Mouse (Mus musculus) urinary bladder, postnatal 14 days (tissue): ENCODE results near the gene Tns1.
A peak's percentile ranks its signal among the peaks of the same experiment; 100 is the strongest.

Experiments used
- DNase-seq: peaks from one replicate; pipeline ENCODE4 v3.0.0; 2021; ENCODE audit warnings: low spot score

Tns1 gene

GRCm38 (mm10) chr1:74121821-74122576, 2.2 kb downstream of the Tns1 start:
- DNase-seq: peak; percentile 84

GRCm38 (mm10) chr1:74121138-74121537, 3.1 kb downstream of the Tns1 start:
- DNase-seq: no peak

GRCm38 (mm10) chr1:74119115-74119514, 5.1 kb downstream of the Tns1 start:
- DNase-seq: peak; percentile 58

GRCm38 (mm10) chr1:74117876-74118275, 6.4 kb downstream of the Tns1 start:
- no peak for DNase-seq

- DNase-seq: no peak
Measured at GRCm38 (mm10) chr1:74113071-74113470, 11.2 kb downstream of the Tns1 start.

GRCm38 (mm10) chr1:74111696-74112030, 12.6 kb downstream of the Tns1 start:
- no peak for DNase-seq

GRCm38 (mm10) chr1:74110932-74111695, 13.1 kb downstream of the Tns1 start:
- DNase-seq: no peak

- DNase-seq: no peak
Measured at GRCm38 (mm10) chr1:74109670-74110069, 14.6 kb downstream of the Tns1 start.

GRCm38 (mm10) chr1:74107931-74108618, 16.2 kb downstream of the Tns1 start:
- no peak for DNase-seq

- DNase-seq: no peak
Measured at GRCm38 (mm10) chr1:74106214-74106613, 18.0 kb downstream of the Tns1 start.

GRCm38 (mm10) chr1:74105660-74106059, 18.6 kb downstream of the Tns1 start:
- DNase-seq: no peak

- DNase-seq: no peak
Measured at GRCm38 (mm10) chr1:74103654-74104353, 20.4 kb downstream of the Tns1 start.

- no peak for DNase-seq
Measured at GRCm38 (mm10) chr1:74099001-74099435, 25.2 kb downstream of the Tns1 start.

GRCm38 (mm10) chr1:74098004-74099000, 25.9 kb downstream of the Tns1 start:
- peak; percentile 56 for DNase-seq

- no peak for DNase-seq
Measured at GRCm38 (mm10) chr1:74095728-74096127, 28.5 kb downstream of the Tns1 start.

GRCm38 (mm10) chr1:74095296-74095695, 29.0 kb downstream of the Tns1 start:
- DNase-seq: no peak

GRCm38 (mm10) chr1:74094497-74095270, 29.6 kb downstream of the Tns1 start:
- no peak for DNase-seq

- no peak for DNase-seq
Measured at GRCm38 (mm10) chr1:74093447-74093846, 30.8 kb downstream of the Tns1 start.

GRCm38 (mm10) chr1:74092242-74092641, 32.0 kb downstream of the Tns1 start:
- DNase-seq: peak; percentile 73

GRCm38 (mm10) chr1:74091611-74092224, 32.5 kb downstream of the Tns1 start:
- DNase-seq: no peak
